Mouse (Mus musculus) CD8-positive naive resting alpha-beta T cell, adult 2 months (primary cell): ENCODE data around the gene Nme8.

Source experiments
- DNase-seq, 2 experiments: peaks; one replicate each; pipeline ENCODE4 v3.0.0; 2022; ENCODE audit warnings: low read depth in 2 of 2, low spot score in 2 of 2

Gene Nme8

DNA sequence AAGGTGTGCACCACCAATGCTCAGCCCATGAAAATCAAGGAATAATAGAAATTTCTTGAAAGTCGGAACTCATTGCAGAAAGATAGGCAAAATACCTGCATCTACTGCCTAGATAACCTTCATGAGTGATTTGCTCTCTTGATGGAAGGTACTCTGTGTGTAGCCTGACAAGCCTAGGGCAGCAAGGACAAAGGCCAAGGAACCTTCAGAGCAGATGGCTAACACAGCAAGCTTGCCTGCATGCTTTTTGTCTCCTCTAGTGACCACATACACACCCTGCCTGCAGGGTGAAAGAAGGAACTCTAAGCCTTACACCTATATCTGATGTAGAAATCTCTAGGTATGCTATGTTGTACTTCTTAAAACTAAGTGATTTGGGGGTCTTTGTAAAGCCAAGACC is 102.5 kb downstream of the Nme8 start:
- no peak for DNase-seq
